Comparison of ENCODE assay signal across 14 mouse cellular contexts in the genomic region with DNA sequence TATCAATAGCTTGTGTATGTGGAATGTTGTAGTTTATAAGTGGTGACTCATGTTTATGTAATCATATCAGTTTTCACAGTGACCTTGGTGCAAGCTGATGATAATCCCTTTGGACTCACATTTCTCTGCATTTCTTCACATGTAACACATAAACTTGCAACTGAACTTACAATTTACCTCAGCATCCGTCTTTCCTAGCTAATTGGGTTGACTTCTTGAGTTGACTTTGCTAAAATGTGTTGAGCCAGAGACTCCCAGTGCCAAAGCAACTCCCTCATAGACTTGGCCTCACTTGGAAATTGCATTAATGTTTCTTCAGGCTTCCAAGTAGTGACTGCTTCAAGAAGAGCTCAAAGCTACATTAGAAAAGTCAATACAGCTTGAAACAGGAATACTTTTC.
DNase-seq lines count a peak whose midpoint lies in the region.
"Had no signal": no experiment of that assay in that cellular context is flagged by ENCODE, and none has a peak within 500 bp of the region (broad histone marks: within the 10 kb centered on the region; RNA-seq: fewer than 3 reads in every experiment).

No protein-coding gene starts in this region.

- intact Hi-C loops in heart, postnatal 25 days (cut with DNase I), result no loop called here

- peak; percentile 64 for DNase-seq in heart, adult 11 months
- no peak for DNase-seq in heart, postnatal 25 days (ENCODE audit: low spot score)
- DNase-seq in NIH3T3 (ENCODE audit: low read depth), result peak; percentile 62
- peak; percentile 54 for DNase-seq in fibroblast of lung, adult 2 months (ENCODE audit: low read depth)
- DNase-seq in kidney, postnatal 36 days, result no peak
- DNase-seq in spleen, postnatal 10 days (ENCODE audit: low spot score in 2 of 2), result no peak
- DNase-seq: adrenal gland, adult 2 months; adrenal gland, postnatal 25 days; B cell, adult 2 months; cerebellum, adult 18-20 months; cerebellum, adult 9-11 months; embryo, embryonic 11 days; gastrocnemius, postnatal 25 days; heart, postnatal 4 days had no signal

Comparison
In these comparisons a context has a peak if more than half of its experiments do, and no peak if none do; other contexts are left out.
1. DNase-seq: peak in heart, adult 11 months (single experiment), NIH3T3 (single experiment) and fibroblast of lung, adult 2 months (single experiment); none in heart, postnatal 25 days (single experiment), kidney, postnatal 36 days (0 of 2) and spleen, postnatal 10 days (0 of 2).